Comparison of ENCODE assay signal across 21 mouse cellular contexts in the genomic region with DNA sequence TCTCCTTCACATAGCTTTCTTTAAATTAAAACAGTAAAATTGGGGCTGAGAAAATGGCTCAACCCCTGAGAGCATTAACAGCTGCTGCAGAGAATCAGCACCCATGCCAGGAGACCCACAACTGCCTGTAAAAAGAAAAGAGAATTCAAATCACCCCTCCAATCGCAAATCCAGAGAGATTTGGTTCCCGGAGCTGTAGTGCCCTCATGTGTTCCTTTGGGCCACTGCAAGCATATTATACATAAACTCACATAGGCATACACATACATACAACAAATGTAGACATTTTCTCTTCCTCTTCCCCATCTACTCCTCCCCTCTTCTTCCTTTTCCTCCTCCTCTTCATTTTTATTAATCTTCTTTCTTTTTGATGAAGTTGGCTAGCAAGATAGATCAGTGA.
"Had no signal": no experiment of that assay in that cellular context is flagged by ENCODE, and none has a peak within 500 bp of the region (broad histone marks: within the 10 kb centered on the region; RNA-seq: fewer than 3 reads in every experiment).

No protein-coding gene starts in this region.

- ATAC-seq: liver, postnatal 0 days; lung, postnatal 0 days; midbrain, embryonic 13.5 days had no signal

- H3K27me3 ChIP-seq: limb, embryonic 12.5 days; limb, embryonic 15.5 days; midbrain, embryonic 13.5 days had no signal

- H3K27ac ChIP-seq: kidney, postnatal 0 days; layer of hippocampus, adult 2 months; limb, embryonic 12.5 days; limb, embryonic 15.5 days; liver, embryonic 14.5 days; macrophage; midbrain, embryonic 13.5 days; stomach, postnatal 0 days had no signal

- H3K9ac ChIP-seq: limb, embryonic 12.5 days; limb, embryonic 15.5 days; liver, embryonic 14.5 days; liver, postnatal 0 days; lung, embryonic 14.5 days; midbrain, embryonic 13.5 days had no signal

- DNase-seq: kidney, adult 2 months; kidney, postnatal 25 days; layer of hippocampus, adult 9-11 months; liver, postnatal 0 days; lung, embryonic 14.5 days; right cerebral cortex, postnatal 14 days; right cerebral cortex, postnatal 4 days; thymus, adult 2 months; thymus, postnatal 14 days; thymus, postnatal 4 days had no signal

- H3K4me2 ChIP-seq: limb, embryonic 12.5 days; limb, embryonic 15.5 days; liver, embryonic 11.5 days; lung, embryonic 14.5 days; midbrain, embryonic 13.5 days had no signal

- H3K9me3 ChIP-seq: limb, embryonic 12.5 days; limb, embryonic 15.5 days; midbrain, embryonic 13.5 days had no signal

- H3K36me3 ChIP-seq: limb, embryonic 12.5 days; limb, embryonic 15.5 days; midbrain, embryonic 13.5 days had no signal

- H3K4me3 ChIP-seq: layer of hippocampus, adult 2 months; limb, embryonic 12.5 days; limb, embryonic 15.5 days; midbrain, embryonic 13.5 days; myocyte had no signal

- H3K4me1 ChIP-seq: limb, embryonic 15.5 days; midbrain, embryonic 13.5 days had no signal
